Mouse (Mus musculus): Measurements from ENCODE around the gene Rec114. TPM values are rescaled to one million over a fixed set of nuclear protein-coding genes. Genes with fewer than 3 reads are reported as not detected.

Gene Rec114
- polyA plus RNA-seq, 1 experiment from 2014 or later, result 3.7 TPM

DNA sequence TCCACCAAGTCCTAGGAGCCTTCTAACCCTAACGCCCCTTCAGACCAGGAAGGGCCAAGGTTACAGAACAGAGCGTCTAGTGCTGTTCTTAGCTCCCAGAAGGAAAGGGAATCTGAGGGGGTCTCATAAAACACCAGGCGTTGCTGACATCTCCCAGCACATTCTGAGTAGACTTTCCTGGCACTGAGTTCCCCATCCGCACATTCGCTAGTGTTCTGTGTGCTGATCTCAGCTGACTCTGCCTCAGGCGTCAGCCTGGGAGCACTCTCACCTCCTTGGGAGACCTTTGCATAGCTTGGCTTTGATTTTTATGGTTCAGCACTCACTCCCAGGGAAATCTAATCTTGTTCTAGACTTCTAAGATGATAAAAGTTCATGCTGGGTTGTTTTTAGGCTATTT lies 68.4 kb downstream of the Rec114 start:
- Histone ChIP-seq H3K4me2 (replicated peaks) (no peak overlapping the region), H3K9me3 (no peaks in the 10 kb centered on the region), H3K36me3 (no peaks in the 10 kb centered on the region), H3K27ac (no peak overlapping the region), H3K9ac (no peak overlapping the region), H3K27me3 (replicated peaks) (no peaks in the 10 kb centered on the region), H3K4me1 (no peaks in the 10 kb centered on the region), H3K4me3 (no peak overlapping the region)
- 66% methylated on average over 6 of the region's 6 CpGs for WGBS
- ATAC-seq (ENCODE audit: low FRiP score, low read depth), result no peak

GRCm38 (mm10) chr9:58674736-58675135 lies 69.0 kb downstream of the Rec114 start:
- Histone ChIP-seq H3K27me3 (replicated peaks) (no peaks in the 10 kb centered on the region), H3K36me3 (no peaks in the 10 kb centered on the region), H3K4me2 (replicated peaks) (no peak overlapping the region), H3K4me3 (no peak overlapping the region), H3K9me3 (no peaks in the 10 kb centered on the region), H3K4me1 (no peaks in the 10 kb centered on the region), H3K27ac (no peak overlapping the region), H3K9ac (no peak overlapping the region)
- WGBS, result 78% methylated on average over 11 of the region's 11 CpGs
- no peak for ATAC-seq (ENCODE audit: low FRiP score, low read depth)

DNA sequence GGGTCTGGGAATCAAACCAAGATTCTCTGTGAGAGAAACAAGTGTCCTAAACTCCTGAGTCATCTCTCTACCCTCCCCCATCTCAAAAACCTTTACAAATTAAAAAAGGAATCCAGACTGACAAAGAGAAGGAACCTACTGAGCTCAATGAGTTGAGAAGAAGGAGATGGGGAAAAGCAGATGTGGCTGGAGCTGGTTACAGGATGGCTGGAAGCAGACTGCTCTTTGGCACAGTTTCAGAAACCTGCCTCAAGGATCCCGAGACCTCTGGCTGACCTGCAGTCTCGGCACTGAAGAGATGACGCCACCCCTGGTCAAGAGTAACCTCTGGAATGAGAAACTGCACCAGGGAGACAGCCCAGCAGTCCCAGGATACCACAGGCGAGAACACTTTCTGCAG lies 71.3 kb downstream of the Rec114 start:
- Histone ChIP-seq H3K9ac (no peak overlapping the region), H3K4me2 (replicated peaks) (no peak overlapping the region), H3K27me3 (replicated peaks) (no peaks in the 10 kb centered on the region), H3K4me1 (no peaks in the 10 kb centered on the region), H3K9me3 (no peaks in the 10 kb centered on the region), H3K36me3 (no peaks in the 10 kb centered on the region), H3K27ac (no peak overlapping the region), H3K4me3 (no peak overlapping the region)
- no peak for ATAC-seq (ENCODE audit: low FRiP score, low read depth)
- 46% methylated on average over 4 of the region's 4 CpGs for WGBS

- ATAC-seq (ENCODE audit: low FRiP score, low read depth), result no peak
- Histone ChIP-seq H3K9ac (no peak overlapping the region), H3K27me3 (replicated peaks) (no peaks in the 10 kb centered on the region), H3K4me2 (replicated peaks) (no peak overlapping the region), H3K36me3 (no peaks in the 10 kb centered on the region), H3K9me3 (no peaks in the 10 kb centered on the region), H3K4me1 (no peaks in the 10 kb centered on the region), H3K27ac (no peak overlapping the region), H3K4me3 (no peak overlapping the region)
- WGBS, result 94% methylated on average over 6 of the region's 6 CpGs
Observed at GRCm38 (mm10) chr9:58669819-58670218, 73.9 kb downstream of the Rec114 start.

DNA sequence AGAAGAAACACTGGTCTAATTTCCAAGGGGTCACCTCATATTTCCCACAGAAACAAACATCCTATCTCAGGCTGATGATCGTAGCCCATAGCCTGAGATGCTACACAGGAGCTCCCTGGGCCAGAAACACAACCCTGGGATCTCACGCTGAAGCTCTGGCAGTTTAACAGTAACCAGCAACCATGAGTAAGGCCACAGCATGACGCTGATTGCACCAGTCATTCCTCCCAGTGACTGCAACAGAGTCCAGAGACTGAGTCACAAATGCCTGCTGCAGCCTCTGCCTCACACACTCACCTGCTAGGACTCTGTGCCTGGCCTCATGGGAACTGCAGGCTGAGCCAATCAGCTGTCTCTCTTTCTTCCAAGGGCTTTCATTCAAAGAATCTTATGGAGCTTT lies 74.7 kb downstream of the Rec114 start:
- no peak overlapping the region for H3K9ac ChIP-seq
- ATAC-seq (ENCODE audit: low FRiP score, low read depth), result no peak
- no peak overlapping the region for H3K4me2 ChIP-seq (replicated peaks)
- H3K9me3 ChIP-seq, result no peaks in the 10 kb centered on the region
- H3K27ac ChIP-seq, result no peak overlapping the region
- H3K4me3 ChIP-seq, result no peak overlapping the region
- H3K36me3 ChIP-seq, result no peaks in the 10 kb centered on the region
- no peaks in the 10 kb centered on the region for H3K4me1 ChIP-seq
- H3K27me3 ChIP-seq (replicated peaks), result no peaks in the 10 kb centered on the region
- 52% methylated on average over 3 of the region's 3 CpGs for WGBS

DNA sequence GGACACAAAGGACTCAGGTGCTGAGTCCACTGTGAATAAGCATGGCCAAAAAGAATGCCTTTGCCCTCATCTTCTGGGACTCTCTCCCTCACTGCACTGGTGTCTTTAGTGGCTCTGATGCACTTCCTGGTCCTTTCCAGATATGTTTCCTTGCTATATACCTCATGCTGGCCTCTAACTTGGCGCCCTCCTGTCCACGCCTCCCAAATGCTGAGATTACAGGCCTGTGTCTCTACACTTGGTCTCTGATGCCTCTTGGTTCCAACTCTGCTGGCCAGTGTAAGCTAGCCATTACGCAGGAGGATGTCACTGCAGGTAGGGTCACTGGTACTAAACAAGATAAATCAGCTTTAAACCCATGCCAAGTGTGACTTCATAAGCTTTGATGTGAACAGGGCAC lies 75.6 kb downstream of the Rec114 start:
- no peaks in the 10 kb centered on the region for H3K9me3 ChIP-seq
- H3K27ac ChIP-seq, result no peak overlapping the region
- no peak overlapping the region for H3K9ac ChIP-seq
- WGBS, result 93% methylated on average over 3 of the region's 3 CpGs
- no peaks in the 10 kb centered on the region for H3K4me1 ChIP-seq
- no peak for ATAC-seq (ENCODE audit: low FRiP score, low read depth)
- H3K27me3 ChIP-seq (replicated peaks), result no peaks in the 10 kb centered on the region
- H3K4me3 ChIP-seq, result no peak overlapping the region
- H3K36me3 ChIP-seq, result no peaks in the 10 kb centered on the region
- no peak overlapping the region for H3K4me2 ChIP-seq (replicated peaks)

- 65% methylated on average over 9 of the region's 9 CpGs for WGBS
- Histone ChIP-seq H3K27me3 (replicated peaks) (no peaks in the 10 kb centered on the region), H3K36me3 (peaks cover 3% of the 10 kb centered on the region), H3K4me2 (replicated peaks) (no peak overlapping the region), H3K4me3 (no peak overlapping the region), H3K4me1 (no peaks in the 10 kb centered on the region), H3K27ac (no peak overlapping the region), H3K9ac (no peak overlapping the region), H3K9me3 (no peaks in the 10 kb centered on the region)
- ATAC-seq (ENCODE audit: low FRiP score, low read depth), result no peak
Observed at GRCm38 (mm10) chr9:58667244-58667643, 76.5 kb downstream of the Rec114 start.

DNA sequence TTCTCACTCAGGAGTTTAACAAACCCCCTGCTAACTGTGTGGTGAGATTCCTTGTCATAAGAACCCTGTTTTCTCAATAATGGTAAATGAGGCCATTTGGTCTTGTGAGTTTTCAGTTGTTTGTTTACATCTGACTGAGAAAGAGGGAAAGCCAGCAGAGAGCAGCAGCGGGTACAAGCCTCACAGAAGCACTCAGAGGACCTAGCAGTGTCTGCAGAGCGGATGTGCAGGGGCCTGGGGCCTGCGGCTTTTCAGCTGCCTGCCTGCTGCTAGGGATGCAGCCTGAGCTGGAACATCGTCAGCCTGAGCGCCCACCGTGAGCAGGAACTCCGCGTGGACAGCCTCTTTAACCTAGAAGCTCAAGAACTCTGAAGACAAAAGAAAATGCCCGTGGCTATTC lies 77.6 kb downstream of the Rec114 start:
- Histone ChIP-seq H3K27me3 (replicated peaks) (no peaks in the 10 kb centered on the region), H3K36me3 (peaks cover 10% of the 10 kb centered on the region), H3K9ac (no peak overlapping the region), H3K4me2 (replicated peaks) (no peak overlapping the region), H3K4me1 (no peaks in the 10 kb centered on the region), H3K9me3 (no peaks in the 10 kb centered on the region), H3K4me3 (no peak overlapping the region), H3K27ac (no peak overlapping the region)
- ATAC-seq (ENCODE audit: low FRiP score, low read depth), result no peak
- WGBS, result 62% methylated on average over 9 of the region's 9 CpGs

- Histone ChIP-seq H3K4me2 (replicated peaks) (no peak overlapping the region), H3K4me1 (no peaks in the 10 kb centered on the region), H3K36me3 (peaks cover 10% of the 10 kb centered on the region), H3K9me3 (no peaks in the 10 kb centered on the region), H3K4me3 (no peak overlapping the region), H3K27ac (no peak overlapping the region), H3K9ac (no peak overlapping the region), H3K27me3 (replicated peaks) (no peaks in the 10 kb centered on the region)
- ATAC-seq (ENCODE audit: low FRiP score, low read depth), result no peak
- WGBS, result 88% methylated on average over 9 of the region's 9 CpGs
Observed at GRCm38 (mm10) chr9:58665492-58665891, 78.3 kb downstream of the Rec114 start.

DNA sequence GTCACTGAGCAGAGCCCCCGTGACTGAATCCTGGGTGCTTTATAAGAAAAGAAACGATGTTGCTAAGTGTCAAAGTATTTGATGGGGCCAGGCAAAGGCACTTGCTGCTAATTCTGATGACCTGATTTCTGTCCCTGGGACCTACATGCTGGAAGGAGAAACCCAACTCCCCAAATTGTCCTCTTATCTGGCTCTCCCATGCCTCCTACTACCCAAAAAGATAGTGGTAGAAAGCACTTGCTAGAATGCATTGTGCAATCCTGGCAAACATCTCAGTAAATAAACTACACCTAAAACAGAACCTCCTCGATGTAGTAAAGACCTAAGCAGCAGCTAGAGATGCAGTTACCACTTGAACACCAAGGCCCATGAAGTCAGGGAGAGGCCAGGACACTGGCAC lies 81.0 kb downstream of the Rec114 start:
- Histone ChIP-seq H3K27me3 (replicated peaks) (no peaks in the 10 kb centered on the region), H3K9ac (no peak overlapping the region), H3K9me3 (no peaks in the 10 kb centered on the region), H3K4me2 (replicated peaks) (no peak overlapping the region), H3K4me1 (no peaks in the 10 kb centered on the region), H3K27ac (no peak overlapping the region), H3K4me3 (no peak overlapping the region), H3K36me3 (peaks cover 21% of the 10 kb centered on the region)
- ATAC-seq (ENCODE audit: low FRiP score, low read depth), result no peak
- WGBS, result 95% methylated on average over 3 of the region's 3 CpGs

DNA sequence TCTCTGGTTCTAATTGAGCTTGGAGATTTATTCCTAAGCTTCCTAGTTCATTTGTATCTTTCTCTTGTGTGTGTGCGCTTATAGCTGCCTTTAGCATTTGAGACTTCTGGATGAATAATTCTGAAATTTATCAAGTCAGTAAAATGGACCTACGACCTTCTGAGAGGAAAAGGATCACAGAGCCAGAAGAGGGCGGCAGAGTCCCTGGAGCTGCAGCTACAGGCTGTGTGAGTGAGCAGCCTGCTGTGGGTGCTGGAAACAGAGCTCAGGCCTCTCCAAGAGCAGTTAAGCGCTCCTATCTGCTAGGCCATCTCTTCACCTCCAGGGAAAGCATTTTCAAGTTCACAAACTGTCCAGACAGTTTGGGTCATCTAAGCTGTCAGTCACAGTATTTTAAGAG lies 81.8 kb downstream of the Rec114 start:
- H3K9ac ChIP-seq, result no peak overlapping the region
- H3K4me1 ChIP-seq, result no peaks in the 10 kb centered on the region
- H3K36me3 ChIP-seq, result peaks cover 21% of the 10 kb centered on the region
- H3K9me3 ChIP-seq, result no peaks in the 10 kb centered on the region
- H3K4me3 ChIP-seq, result no peak overlapping the region
- ATAC-seq (ENCODE audit: low FRiP score, low read depth), result no peak
- H3K4me2 ChIP-seq (replicated peaks), result no peak overlapping the region
- 85% methylated on average over 4 of the region's 4 CpGs for WGBS
- H3K27me3 ChIP-seq (replicated peaks), result no peaks in the 10 kb centered on the region
- no peak overlapping the region for H3K27ac ChIP-seq

GRCm38 (mm10) chr9:58660673-58661072 lies 83.1 kb downstream of the Rec114 start:
- Histone ChIP-seq H3K27me3 (replicated peaks) (no peaks in the 10 kb centered on the region), H3K9ac (no peak overlapping the region), H3K9me3 (no peaks in the 10 kb centered on the region), H3K4me1 (no peaks in the 10 kb centered on the region), H3K4me2 (replicated peaks) (no peak overlapping the region), H3K4me3 (no peak overlapping the region), H3K27ac (no peak overlapping the region), H3K36me3 (peaks cover 21% of the 10 kb centered on the region)
- no peak for ATAC-seq (ENCODE audit: low FRiP score, low read depth)
- 87% methylated on average over 3 of the region's 3 CpGs for WGBS

- 91% methylated on average over 9 of the region's 9 CpGs for WGBS
- Histone ChIP-seq H3K27me3 (replicated peaks) (no peaks in the 10 kb centered on the region), H3K4me1 (no peaks in the 10 kb centered on the region), H3K4me3 (no peak overlapping the region), H3K9ac (no peak overlapping the region), H3K4me2 (replicated peaks) (no peak overlapping the region), H3K36me3 (peaks cover 21% of the 10 kb centered on the region), H3K9me3 (no peaks in the 10 kb centered on the region), H3K27ac (no peak overlapping the region)
- ATAC-seq (ENCODE audit: low FRiP score, low read depth), result no peak
Observed at GRCm38 (mm10) chr9:58659989-58660388, 83.8 kb downstream of the Rec114 start.

DNA sequence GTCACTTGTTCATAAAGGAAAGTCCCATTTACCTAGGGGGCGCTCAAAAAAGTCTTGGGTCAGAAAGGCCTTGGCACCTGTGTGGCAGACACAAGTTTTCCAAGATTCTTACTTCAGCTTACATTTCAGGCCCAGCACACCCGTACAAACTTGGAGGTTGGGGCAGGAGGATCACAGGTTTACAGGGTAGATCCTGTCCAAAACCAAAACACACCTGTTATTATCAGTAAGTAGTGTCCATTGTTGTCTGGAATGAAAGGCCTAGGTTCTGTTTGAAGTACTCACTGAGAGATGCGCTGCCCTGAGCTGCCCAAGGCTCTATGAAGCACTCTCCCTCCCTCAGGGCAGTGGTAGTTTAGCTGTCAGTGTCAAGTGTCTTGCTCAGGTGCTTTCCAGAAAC lies 84.4 kb downstream of the Rec114 start:
- Histone ChIP-seq H3K9ac (no peak overlapping the region), H3K9me3 (no peaks in the 10 kb centered on the region), H3K4me3 (no peak overlapping the region), H3K4me1 (no peaks in the 10 kb centered on the region), H3K27ac (no peak overlapping the region), H3K4me2 (replicated peaks) (no peak overlapping the region), H3K27me3 (replicated peaks) (no peaks in the 10 kb centered on the region), H3K36me3 (peaks cover 21% of the 10 kb centered on the region)
- ATAC-seq (ENCODE audit: low FRiP score, low read depth), result no peak
- 88% methylated on average over 3 of the region's 3 CpGs for WGBS
